25 mouse cellular contexts compared by ENCODE assay signal in genomic region chr12:84958794-84959356, GRCm38 (mm10). TPM values are rescaled to one million over a fixed set of nuclear protein-coding genes. Genes with fewer than 3 reads are reported as not detected.
A peak's percentile ranks its signal among the peaks of the same experiment; 100 is the strongest.
DNase-seq lines count a peak whose midpoint lies in the region; ATAC-seq and TF ChIP-seq lines count a peak whose summit lies in the region.
"Had no signal": no experiment of that assay in that cellular context is flagged by ENCODE, and none has a peak within 500 bp of the region (broad histone marks: within the 10 kb centered on the region; RNA-seq: fewer than 3 reads in every experiment).

No protein-coding gene starts in this region.

- H3K36me3 ChIP-seq in liver, embryonic 13.5 days = peaks cover 38% of the 10 kb centered on the region
- peaks cover 13 to 32% of the 10 kb centered on the region in 2 experiments for H3K36me3 ChIP-seq in MEL (ENCODE audit: control insufficient read depth in 1 of 2, insufficient read depth in 2 of 2, low read length in 2 of 2)
- peaks cover 20% of the 10 kb centered on the region; the same call in 1 of the 2 replicates for H3K36me3 ChIP-seq in forebrain, embryonic 13.5 days (ENCODE audit: poor library complexity, severe bottlenecking)
- H3K36me3 ChIP-seq: heart, embryonic 15.5 days had no signal

- H3K4me1 ChIP-seq in liver, embryonic 13.5 days (replicated peaks) = peaks cover 31% of the 10 kb centered on the region
- H3K4me1 ChIP-seq in MEL (ENCODE audit: control insufficient read depth in 1 of 2, insufficient read depth in 2 of 2, low read length in 2 of 2) = peaks cover 25 to 31% of the 10 kb centered on the region in 2 experiments
- no peaks in the 10 kb centered on the region for H3K4me1 ChIP-seq in forebrain, embryonic 13.5 days
- H3K4me1 ChIP-seq: forebrain, embryonic 10.5 days had no signal

- no peak overlapping the region for H3K4me3 ChIP-seq in liver, embryonic 13.5 days (replicated peaks)
- H3K4me3 ChIP-seq in MEL (ENCODE audit: control insufficient read depth in 1 of 2, insufficient read depth in 1 of 2, low read depth in 2 of 2, low read length in 2 of 2) = no peak overlapping the region
- H3K4me3 ChIP-seq in forebrain, embryonic 13.5 days = no peak overlapping the region
- H3K4me3 ChIP-seq: forebrain, embryonic 10.5 days; gastrocnemius, adult 2 months; heart, embryonic 12.5 days; heart, embryonic 15.5 days had no signal

- H3K9me3 ChIP-seq in liver, embryonic 13.5 days (replicated peaks) = no peaks in the 10 kb centered on the region
- H3K9me3 ChIP-seq in MEL (replicated peaks; ENCODE audit: insufficient read depth, low read length) = no peaks in the 10 kb centered on the region
- no peaks in the 10 kb centered on the region for H3K9me3 ChIP-seq in forebrain, embryonic 13.5 days (replicated peaks)
- H3K9me3 ChIP-seq: forebrain, embryonic 10.5 days; heart, embryonic 12.5 days; heart, embryonic 15.5 days had no signal

- H3K27ac ChIP-seq in liver, embryonic 13.5 days = 0 out of 2 replicates have a peak overlapping the region, but pooled peaks have one; percentile 4
- peak overlapping the region; percentile 67; the same call in 1 of the 2 replicates for H3K27ac ChIP-seq in MEL (ENCODE audit: control insufficient read depth, low read depth, low read length)
- no peak overlapping the region for H3K27ac ChIP-seq in forebrain, embryonic 13.5 days
- H3K27ac ChIP-seq: forebrain, embryonic 10.5 days; gastrocnemius, adult 2 months; heart, embryonic 15.5 days; hindbrain, embryonic 14.5 days; hindbrain, postnatal 0 days had no signal

- no peak for TF ChIP-seq CTCF in MEL (IDR thresholded peaks at IDR 0.05 in 2 of 3, conservative IDR thresholded peaks at IDR 0.05 in 1 of 3; ENCODE audit: control insufficient read depth in 1 of 3, insufficient read depth in 1 of 3, low read depth in 2 of 3, low read length in 3 of 3, poor library complexity in 1 of 3, severe bottlenecking in 1 of 3)

- WGBS in liver, embryonic 13.5 days (ENCODE audit: insufficient replicate concordance) = 71% methylated on average over 1 of the region's 1 CpGs
- WGBS in forebrain, embryonic 13.5 days = 96% methylated on average over 1 of the region's 1 CpGs

- no peak for TF ChIP-seq EP300 in MEL (IDR thresholded peaks at IDR 0.05; ENCODE audit: low read depth in 1 of 2, low read length in 2 of 2)

- H3K4me2 ChIP-seq in liver, embryonic 13.5 days = no peak overlapping the region
- no peak overlapping the region for H3K4me2 ChIP-seq in forebrain, embryonic 13.5 days
- H3K4me2 ChIP-seq: heart, embryonic 12.5 days; heart, embryonic 15.5 days; hindbrain, embryonic 14.5 days had no signal

- DNase-seq in liver, embryonic 13.5 days = no peak
- DNase-seq in liver (no peak), 416B (ENCODE audit: low read depth) (peak; percentile 6), MEL (ENCODE audit: low read depth, low spot score) (no peak)
- DNase-seq in cerebellum, postnatal 10 days = no peak
- DNase-seq: adrenal gland, postnatal 10 days; adrenal gland, postnatal 36 days; cerebellum, adult 11-12 months; cerebellum, adult 8-10 months; cerebellum, postnatal 14 days; forebrain, postnatal 0 days; gastrocnemius, adult 2 months; gastrocnemius, postnatal 14 days; heart, adult 18-20 months; heart, postnatal 10 days; heart, postnatal 36 days had no signal

- no peak overlapping the region for H3K9ac ChIP-seq in liver, embryonic 13.5 days
- H3K9ac ChIP-seq in MEL (ENCODE audit: control insufficient read depth, low read depth, low read length, poor library complexity, severe bottlenecking) = no peak overlapping the region; the same call in 1 of the 2 replicates
- H3K9ac ChIP-seq in forebrain, embryonic 13.5 days = no peak overlapping the region
- H3K9ac ChIP-seq: forebrain, postnatal 0 days; heart, embryonic 12.5 days; heart, embryonic 15.5 days; hindbrain, embryonic 14.5 days had no signal

- H3K27me3 ChIP-seq in liver, embryonic 13.5 days = no peaks in the 10 kb centered on the region
- no peaks in the 10 kb centered on the region for H3K27me3 ChIP-seq in MEL (ENCODE audit: control insufficient read depth in 1 of 2, insufficient read depth in 2 of 2, low read length in 2 of 2)
- no peaks in the 10 kb centered on the region for H3K27me3 ChIP-seq in forebrain, embryonic 13.5 days
- H3K27me3 ChIP-seq: heart, embryonic 12.5 days; heart, embryonic 15.5 days; Patski had no signal

- no peak for TF ChIP-seq RAD21 in MEL (IDR thresholded peaks at IDR 0.05; ENCODE audit: low read depth, low read length)

- no peak for ATAC-seq in liver, embryonic 13.5 days (ENCODE audit: low read depth)
- ATAC-seq in forebrain, embryonic 13.5 days = no peak
- ATAC-seq: forebrain, embryonic 14.5 days; forebrain, postnatal 0 days; hindbrain, postnatal 0 days; inflammation-experienced regulatory T-cells, adult 6 months; Patski had no signal

- TF ChIP-seq POLR2A in MEL (IDR thresholded peaks at IDR 0.05; ENCODE audit: control insufficient read depth in 1 of 2, insufficient read depth in 1 of 2, low read depth in 1 of 2, low read length in 2 of 2, poor library complexity in 1 of 2) = no peak

- peaks cover 9% of the 10 kb centered on the region for H3K79me2 ChIP-seq in MEL (ENCODE audit: control insufficient read depth, insufficient read depth, low read length, poor library complexity)

TF ChIP-seq in MEL, 35 proteins besides CTCF, POLR2A, EP300 and RAD21:
- TF ChIP-seq GABPA (IDR thresholded peaks at IDR 0.05; ENCODE audit: low read depth, low read length) (no peak), USF1 (IDR thresholded peaks at IDR 0.05; ENCODE audit: low read depth, low read length) (peak; percentile 68), USF2 (IDR thresholded peaks at IDR 0.05; ENCODE audit: borderline replicate concordance in 1 of 2, insufficient read depth in 1 of 2, low read depth in 1 of 2, low read length in 2 of 2) (0 out of 4 replicates have a peak, but pooled peaks of 1 of the 2 experiments have one; percentile 17)

RNA-seq across cellular contexts. Expression of gene Fcf1, which starts 11.8 kb away (rescaled TPM):
- 132 and 134 TPM in 2 replicates for polyA plus RNA-seq in liver, embryonic 13.5 days (2015; fragmentation: Nextera tagmentation; extraction: Ambion mirVana)
- total RNA-seq in MEL (2012; rRNA removed) = 210 and 250 TPM in 2 replicates
- 100 to 1,000 TPM in 1 of 2 experiments, not detected in 1; 172 TPM for polyA plus RNA-seq in MEL (2012; ENCODE audit: insufficient read depth in 1 of 2, insufficient read length in 2 of 2, low read depth in 1 of 2, low replicate concordance in 2 of 2, missing spikeins in 1 of 2)
- polyA plus RNA-seq in forebrain, embryonic 13.5 days (2015; fragmentation: Nextera tagmentation; extraction: Ambion mirVana) = 146 and 167 TPM in 2 replicates

RNA-seq across cellular contexts. Expression of gene Arel1, which starts 11.8 kb away (rescaled TPM):
- 13.3 and 16.9 TPM in 2 replicates for polyA plus RNA-seq in liver, embryonic 13.5 days (2015; fragmentation: Nextera tagmentation; extraction: Ambion mirVana)
- total RNA-seq in MEL (2012; rRNA removed) = 37.9 and 45.0 TPM in 2 replicates
- 10 to 100 TPM; 37.2 to 82.5 TPM for polyA plus RNA-seq in MEL (2012; ENCODE audit: insufficient read depth in 1 of 2, insufficient read length in 2 of 2, low read depth in 1 of 2, low replicate concordance in 2 of 2, missing spikeins in 1 of 2)
- polyA plus RNA-seq in forebrain, embryonic 13.5 days (2015; fragmentation: Nextera tagmentation; extraction: Ambion mirVana) = 22.1 and 26.7 TPM in 2 replicates

RNA-seq across cellular contexts. Expression of gene Ylpm1, which starts 37.2 kb away (rescaled TPM):
- 9.2 TPM in 2 replicates for polyA plus RNA-seq in liver, embryonic 13.5 days (2015; fragmentation: Nextera tagmentation; extraction: Ambion mirVana)
- 16.6 and 16.9 TPM in 2 replicates for total RNA-seq in MEL (2012; rRNA removed)
- polyA plus RNA-seq in MEL (2012; ENCODE audit: insufficient read depth in 1 of 2, insufficient read length in 2 of 2, low read depth in 1 of 2, low replicate concordance in 2 of 2, missing spikeins in 1 of 2) = 10 to 100 TPM; 29.9 to 41.8 TPM
- polyA plus RNA-seq in forebrain, embryonic 13.5 days (2015; fragmentation: Nextera tagmentation; extraction: Ambion mirVana) = 41.6 and 45.1 TPM in 2 replicates
